Mouse (Mus musculus) heart, embryonic 16.5 days (tissue): ENCODE data around the gene Dst. TPM values are rescaled to one million over a fixed set of nuclear protein-coding genes. Genes with fewer than 3 reads are reported as not detected.

Experiments
- ATAC-seq: fragments of 200-750 bp; cut with Nextera tagmentation; replicated peaks from 2 replicates; pipeline ENCODE4 v1.8.0; 2017; ENCODE audit warnings: moderate number of reproducible peaks; ENCODE audit not compliant: insufficient read depth, low FRiP score; ENCODE audit errors: extremely low read depth
- H3K27ac ChIP-seq: fragments of 300-500 bp; sonication (generic); 2 replicates; pipeline ENCODE4 v1.5.1; 2014; ENCODE audit warnings: mild to moderate bottlenecking, low read length, control low read depth, moderate library complexity
- H3K27me3 ChIP-seq: fragments of 300-500 bp; sonication (generic); 2 replicates; pipeline ENCODE4 v1.6.1; 2014; ENCODE audit warnings: low read length, mixed read lengths; ENCODE audit not compliant: control insufficient read depth, insufficient read depth
- H3K36me3 ChIP-seq: fragments of 300-500 bp; sonication (generic); 2 replicates; pipeline ENCODE4 v1.6.1; 2014; ENCODE audit not compliant: control insufficient read depth, insufficient read depth
- H3K4me1 ChIP-seq: fragments of 300-500 bp; sonication (generic); 2 replicates; pipeline ENCODE4 v1.6.1; 2014; ENCODE audit warnings: low read length, mixed read lengths; ENCODE audit not compliant: control insufficient read depth, insufficient read depth
- H3K4me2 ChIP-seq: fragments of 300-500 bp; sonication (generic); 2 replicates; pipeline ENCODE4 v1.6.1; 2014; ENCODE audit warnings: low read depth, mild to moderate bottlenecking, control low read depth, low read length
- H3K4me3 ChIP-seq: fragments of 300-500 bp; sonication (generic); 2 replicates; pipeline ENCODE4 v1.5.1; 2014; ENCODE audit warnings: mild to moderate bottlenecking, control low read depth, low read length
- H3K9ac ChIP-seq: fragments of 300-500 bp; sonication (generic); 2 replicates; pipeline ENCODE4 v1.6.1; 2014; ENCODE audit warnings: low read length, control low read depth
- H3K9me3 ChIP-seq: fragments of 300-500 bp; sonication (generic); replicated peaks from 2 replicates; pipeline ENCODE4 v1.6.1; 2016; ENCODE audit warnings: low read length; ENCODE audit not compliant: control insufficient read depth
- WGBS: fragments of 180-500 bp; shearing (Covaris S2); extraction: QIAGEN DNeasy Blood & Tissue Kit; methylation state at CpG from one replicate; pipeline ENCODE4 v1.1.7; 2014; 5-methylcytosine and 5-hydroxymethylcytosine counted together
- polyA plus RNA-seq: library from polyadenylated mRNA; unstranded; fragments of >200 nt; fragmentation: Nextera tagmentation; extraction: Ambion mirVana; gene quantifications from 2 replicates; pipeline ENCODE4 v1.2.1, GENCODE M21; 2015

Gene Dst
- polyA plus RNA-seq, 1 experiment from 2014 or later, result 23.1 TPM

GRCm38 (mm10) chr1:34044675-34045074 is 136.7 kb downstream of the Dst start:
- no peak overlapping the region for H3K9ac ChIP-seq
- 53% methylated on average over 3 of the region's 3 CpGs for WGBS
- no peaks in the 10 kb centered on the region for H3K27me3 ChIP-seq
- peak overlapping the region; percentile 54 for H3K27ac ChIP-seq
- no peak for ATAC-seq
- H3K4me1 ChIP-seq, result peaks cover 16% of the 10 kb centered on the region
- H3K4me2 ChIP-seq, result no peak overlapping the region
- H3K36me3 ChIP-seq, result no peaks in the 10 kb centered on the region
- no peaks in the 10 kb centered on the region for H3K9me3 ChIP-seq
- no peak overlapping the region for H3K4me3 ChIP-seq

GRCm38 (mm10) chr1:34047285-34047684 is 139.3 kb downstream of the Dst start:
- Histone ChIP-seq H3K9me3 (no peaks in the 10 kb centered on the region), H3K27me3 (no peaks in the 10 kb centered on the region), H3K9ac (no peak overlapping the region), H3K4me3 (no peak overlapping the region), H3K4me1 (peaks cover 18% of the 10 kb centered on the region), H3K4me2 (no peak overlapping the region), H3K36me3 (no peaks in the 10 kb centered on the region), H3K27ac (no peak overlapping the region)
- 88% methylated on average over 3 of the region's 3 CpGs for WGBS
- no peak for ATAC-seq

GRCm38 (mm10) chr1:34051251-34051650 is 143.2 kb downstream of the Dst start:
- no peak overlapping the region for H3K9ac ChIP-seq
- no peak overlapping the region for H3K4me3 ChIP-seq
- no peak overlapping the region for H3K27ac ChIP-seq
- H3K36me3 ChIP-seq, result no peaks in the 10 kb centered on the region
- H3K9me3 ChIP-seq, result no peaks in the 10 kb centered on the region
- H3K27me3 ChIP-seq, result no peaks in the 10 kb centered on the region
- H3K4me2 ChIP-seq, result no peak overlapping the region
- no peak for ATAC-seq
- H3K4me1 ChIP-seq, result peaks cover 43% of the 10 kb centered on the region
- WGBS, result 72% methylated on average over 3 of the region's 3 CpGs

GRCm38 (mm10) chr1:34052422-34052821 is 144.4 kb downstream of the Dst start:
- Histone ChIP-seq H3K9ac (no peak overlapping the region), H3K36me3 (no peaks in the 10 kb centered on the region), H3K9me3 (no peaks in the 10 kb centered on the region), H3K4me2 (no peak overlapping the region), H3K27ac (no peak overlapping the region), H3K4me1 (peaks cover 40% of the 10 kb centered on the region), H3K4me3 (no peak overlapping the region), H3K27me3 (no peaks in the 10 kb centered on the region)
- ATAC-seq, result no peak; the same call in 1 of the 2 replicates
- 56% methylated on average over 5 of the region's 5 CpGs for WGBS

GRCm38 (mm10) chr1:34054970-34055369 is 146.9 kb downstream of the Dst start:
- 47% methylated on average over 10 of the region's 10 CpGs for WGBS
- H3K9ac ChIP-seq, result peak overlapping the region; percentile 20; the same call in 1 of the 2 replicates
- H3K4me3 ChIP-seq, result no peak overlapping the region
- peaks cover 40% of the 10 kb centered on the region for H3K4me1 ChIP-seq
- H3K9me3 ChIP-seq, result no peaks in the 10 kb centered on the region
- H3K27ac ChIP-seq, result peak overlapping the region; percentile 26
- peak; percentile 20; the same call in 1 of the 2 replicates for ATAC-seq
- H3K4me2 ChIP-seq, result peak overlapping the region; percentile 18; the same call in 1 of the 2 replicates
- H3K27me3 ChIP-seq, result no peaks in the 10 kb centered on the region
- no peaks in the 10 kb centered on the region for H3K36me3 ChIP-seq

GRCm38 (mm10) chr1:34056658-34057057 is 148.6 kb downstream of the Dst start:
- Histone ChIP-seq H3K9me3 (no peaks in the 10 kb centered on the region), H3K27ac (no peak overlapping the region), H3K4me1 (peaks cover 45% of the 10 kb centered on the region), H3K27me3 (no peaks in the 10 kb centered on the region), H3K4me2 (no peak overlapping the region), H3K36me3 (no peaks in the 10 kb centered on the region), H3K9ac (no peak overlapping the region), H3K4me3 (no peak overlapping the region)
- 91% methylated on average over 14 of the region's 14 CpGs for WGBS
- no peak for ATAC-seq

- no peak overlapping the region for H3K4me3 ChIP-seq
- WGBS, result 91% methylated on average over 12 of the region's 12 CpGs
- H3K9ac ChIP-seq, result no peak overlapping the region
- H3K27ac ChIP-seq, result no peak overlapping the region
- H3K4me2 ChIP-seq, result no peak overlapping the region
- H3K9me3 ChIP-seq, result no peaks in the 10 kb centered on the region
- no peaks in the 10 kb centered on the region for H3K27me3 ChIP-seq
- ATAC-seq, result no peak
- peaks cover 25% of the 10 kb centered on the region for H3K4me1 ChIP-seq
- H3K36me3 ChIP-seq, result no peaks in the 10 kb centered on the region
Observed at GRCm38 (mm10) chr1:34059231-34059630, 151.2 kb downstream of the Dst start.

- H3K4me3 ChIP-seq, result no peak overlapping the region
- no peaks in the 10 kb centered on the region for H3K9me3 ChIP-seq
- no peak; the same call in 1 of the 2 replicates for ATAC-seq
- H3K27me3 ChIP-seq, result no peaks in the 10 kb centered on the region
- H3K9ac ChIP-seq, result no peak overlapping the region
- H3K4me1 ChIP-seq, result peaks cover 16% of the 10 kb centered on the region
- H3K4me2 ChIP-seq, result peak overlapping the region; percentile 2; the same call in 1 of the 2 replicates
- H3K27ac ChIP-seq, result 0 out of 2 replicates have a peak overlapping the region, but pooled peaks have one; percentile 9
- H3K36me3 ChIP-seq, result no peaks in the 10 kb centered on the region
- WGBS, result 6% methylated on average over 6 of the region's 6 CpGs
Observed at GRCm38 (mm10) chr1:34060446-34060845, 152.4 kb downstream of the Dst start.

GRCm38 (mm10) chr1:34061078-34061477 is 153.1 kb downstream of the Dst start:
- no peaks in the 10 kb centered on the region for H3K9me3 ChIP-seq
- no peak overlapping the region for H3K4me3 ChIP-seq
- no peak overlapping the region for H3K9ac ChIP-seq
- no peak overlapping the region for H3K27ac ChIP-seq
- WGBS, result 21% methylated on average over 4 of the region's 4 CpGs
- H3K4me2 ChIP-seq, result peak overlapping the region; percentile 10; the same call in 1 of the 2 replicates
- H3K36me3 ChIP-seq, result no peaks in the 10 kb centered on the region
- H3K4me1 ChIP-seq, result peaks cover 13% of the 10 kb centered on the region
- H3K27me3 ChIP-seq, result no peaks in the 10 kb centered on the region
- ATAC-seq, result peak; percentile 59; the same call in 1 of the 2 replicates
